8 mouse cellular contexts compared by ENCODE assay signal in genomic region chrX:20060096-20060768, GRCm38 (mm10). TPM values are rescaled to one million over a fixed set of nuclear protein-coding genes. Genes with fewer than 3 reads are reported as not detected.
DNase-seq lines count a peak whose midpoint lies in the region; ATAC-seq and TF ChIP-seq lines count a peak whose summit lies in the region.

No protein-coding gene starts in this region.

- H3K27ac ChIP-seq in embryonic facial prominence, embryonic 12.5 days: no peak overlapping the region
- no peak overlapping the region for H3K27ac ChIP-seq in limb, embryonic 14.5 days (replicated peaks; ENCODE audit: low read depth, low read length)

- no peak overlapping the region for H3ac ChIP-seq in myocyte (ENCODE audit: control insufficient read depth, insufficient read length)

- H3K27me3 ChIP-seq in embryonic facial prominence, embryonic 12.5 days: peaks cover 12% of the 10 kb centered on the region; the same call in 1 of the 2 replicates
- peaks cover 10% of the 10 kb centered on the region; the same call in 1 of the 2 replicates for H3K27me3 ChIP-seq in limb, embryonic 14.5 days (ENCODE audit: control insufficient read depth, insufficient read depth, low read length)
- H3K27me3 ChIP-seq in myocyte (ENCODE audit: control insufficient read depth, insufficient read depth, insufficient read length): no peaks in the 10 kb centered on the region

- H3K4me1 ChIP-seq in embryonic facial prominence, embryonic 12.5 days: no peaks in the 10 kb centered on the region
- H3K4me1 ChIP-seq in limb, embryonic 14.5 days (ENCODE audit: control insufficient read depth, insufficient read depth, low read length): no peaks in the 10 kb centered on the region

- 26% methylated on average over 64 of the region's 65 CpGs for WGBS in embryonic facial prominence, embryonic 12.5 days
- 25% methylated on average over 42 of the region's 65 CpGs for WGBS in limb, embryonic 14.5 days

- H3K4me2 ChIP-seq in embryonic facial prominence, embryonic 12.5 days (replicated peaks): peak overlapping the region; percentile 71
- H3K4me2 ChIP-seq in limb, embryonic 14.5 days (replicated peaks; ENCODE audit: low read depth, low read length, severe bottlenecking): peak overlapping the region; percentile 61
- H3K4me2 ChIP-seq in myocyte (ENCODE audit: low read depth): peak overlapping the region; percentile 56

- peak; percentile 1 to 2 for DNase-seq in frontal cortex, postnatal 36 days (ENCODE audit: low spot score in 2 of 2)
- DNase-seq in frontal cortex, adult 2 months (ENCODE audit: extremely low spot score in 1 of 2, low spot score in 1 of 2): no peak
- DNase-seq in Muller cell, postnatal 12 days (ENCODE audit: inconsistent ontology term): peak; percentile 22
- DNase-seq in heart, postnatal 14 days: peak; percentile 18 to 19
- DNase-seq in limb, embryonic 14.5 days (ENCODE audit: low spot score): no peak
- no peak for DNase-seq in thymus, postnatal 0 days (ENCODE audit: low spot score)

- H3K9me3 ChIP-seq in embryonic facial prominence, embryonic 12.5 days: no peaks in the 10 kb centered on the region
- H3K9me3 ChIP-seq in limb, embryonic 14.5 days (ENCODE audit: control insufficient read depth, low read length): no peaks in the 10 kb centered on the region

- H3K79me2 ChIP-seq in myocyte (ENCODE audit: control insufficient read depth, insufficient read depth): no peaks in the 10 kb centered on the region

- H3K36me3 ChIP-seq in embryonic facial prominence, embryonic 12.5 days: no peaks in the 10 kb centered on the region
- H3K36me3 ChIP-seq in limb, embryonic 14.5 days (ENCODE audit: control insufficient read depth, insufficient read depth, low read length): no peaks in the 10 kb centered on the region
- H3K36me3 ChIP-seq in myocyte (ENCODE audit: control insufficient read depth, insufficient read depth): no peaks in the 10 kb centered on the region

- peak overlapping the region; percentile 41 for H3K4me3 ChIP-seq in embryonic facial prominence, embryonic 12.5 days
- peak overlapping the region; percentile 40 for H3K4me3 ChIP-seq in limb, embryonic 14.5 days (replicated peaks; ENCODE audit: low read length)
- H3K4me3 ChIP-seq in myocyte: peak overlapping the region; percentile 17

- intact Hi-C loops in heart, postnatal 14 days (cut with DNase I): no loop called here

- H3K9ac ChIP-seq in embryonic facial prominence, embryonic 12.5 days: no peak overlapping the region
- H3K9ac ChIP-seq in limb, embryonic 14.5 days (ENCODE audit: low read depth, low read length, severe bottlenecking): peak overlapping the region; percentile 41; the same call in 1 of the 2 replicates

- no peak for TF ChIP-seq POLR2A in limb, embryonic 14.5 days (IDR thresholded peaks at IDR 0.05; ENCODE audit: borderline replicate concordance, extremely low read depth, insufficient read depth, insufficient read length)
- no peak for TF ChIP-seq POLR2A in myocyte (IDR thresholded peaks at IDR 0.05; ENCODE audit: insufficient read length, low read depth)

- ATAC-seq in embryonic facial prominence, embryonic 12.5 days (ENCODE audit: insufficient number of reproducible peaks, insufficient read depth, low FRiP score, low TSS enrichment): peak; percentile 9; the same call in 1 of the 2 replicates
- ATAC-seq in limb, embryonic 14.5 days (ENCODE audit: low FRiP score, low read depth): no peak

TF ChIP-seq in myocyte, 11 proteins besides CTCF, POLR2A, EP300 and RAD21:
- TF ChIP-seq MYOG (IDR thresholded peaks at IDR 0.05; ENCODE audit: control insufficient read depth in 1 of 3, insufficient read depth in 1 of 3, insufficient read length in 2 of 3, low read depth in 2 of 3) (no peak), TCF12 (IDR thresholded peaks at IDR 0.05; ENCODE audit: insufficient read depth, poor library complexity, severe bottlenecking) (no peak), REST (IDR thresholded peaks at IDR 0.05; ENCODE audit: insufficient read depth, insufficient read length) (no peak), USF1 (IDR thresholded peaks at IDR 0.05; ENCODE audit: low read depth) (no peak), SRF (IDR thresholded peaks at IDR 0.05; ENCODE audit: control insufficient read depth, insufficient read length, low read depth) (no peak), TCF3 (IDR thresholded peaks at IDR 0.05; ENCODE audit: insufficient read length, low read depth) (no peak), CEBPB (IDR thresholded peaks at IDR 0.05; ENCODE audit: insufficient read depth, poor library complexity, severe bottlenecking) (no peak), MAX (IDR thresholded peaks at IDR 0.05; ENCODE audit: low read depth) (no peak), MYOD1 (IDR thresholded peaks at IDR 0.05; ENCODE audit: control insufficient read depth in 1 of 3, insufficient read length in 2 of 3, low read depth in 2 of 3) (no peak), POLR2AphosphoS2 (IDR thresholded peaks at IDR 0.05; ENCODE audit: insufficient read length, low read depth) (no peak), E2F4 (IDR thresholded peaks at IDR 0.05; ENCODE audit: insufficient read depth) (no peak)
TF ChIP-seq in myocyte: peak in this region for 0.

RNA-seq across cellular contexts. Expression of gene Chst7, which starts 0.9 kb away (rescaled TPM):
- 2.0 and 2.8 TPM in 2 replicates for polyA plus RNA-seq in frontal cortex, adult 2 months (2012; rRNA removed)
- 1.9 and 2.6 TPM in 2 replicates for polyA plus RNA-seq in embryonic facial prominence, embryonic 12.5 days (2016; fragmentation: Nextera tagmentation; extraction: Ambion mirVana)
- total RNA-seq in heart, postnatal 14 days (2021): 1 to 10 TPM; 6.9 to 7.2 TPM
- polyA plus RNA-seq in limb, embryonic 14.5 days (2012; rRNA removed): 2.7 and 3.0 TPM in 2 replicates
- 3.8 and 4.1 TPM in 2 replicates for polyA plus RNA-seq in limb, embryonic 14.5 days (2014; fragmentation: Nextera tagmentation; extraction: Ambion mirVana)
- polyA plus RNA-seq in myocyte (2012; fragmentation: generic; extraction: Trizol): 1.7 TPM
- 2.7 TPM in 2 replicates for polyA plus RNA-seq in thymus, postnatal 0 days (2015; fragmentation: Nextera tagmentation; extraction: Ambion mirVana)

Comparison
In these comparisons a context has a peak if more than half of its experiments do, and no peak if none do; other contexts are left out.
1. DNase-seq: peak in frontal cortex, postnatal 36 days (2 of 2), Muller cell, postnatal 12 days (single experiment) and heart, postnatal 14 days (2 of 2); none in frontal cortex, adult 2 months (0 of 2), limb, embryonic 14.5 days (single experiment) and thymus, postnatal 0 days (single experiment).
2. Peak in every context shown above with its lines, with median percentiles within 50 percentile points of each other: H3K4me2 ChIP-seq and H3K4me3 ChIP-seq.